ENCODE assay signal across 1 mouse cellular context in genomic region chr10:50592355-50593293, GRCm38 (mm10).
TF ChIP-seq lines count a peak whose summit lies in the region.

Gene Ascc3, plus strand, starts transcription at chr10:50592669.

TF ChIP-seq in CH12.LX, 34 proteins besides CTCF, POLR2A, EP300 and RAD21 (continued from another document):
- TF ChIP-seq USF1 (IDR thresholded peaks at IDR 0.05; ENCODE audit: low read depth, low read length) (no peak), ZNF384 (IDR thresholded peaks at IDR 0.05; ENCODE audit: low read depth, low read length) (peak; percentile 32; the same call in 1 of the 2 replicates), CHD2 (IDR thresholded peaks at IDR 0.05; ENCODE audit: low read length) (0 out of 2 replicates have a peak, but pooled peaks have one; percentile 55), TCF12 (IDR thresholded peaks at IDR 0.05; ENCODE audit: low read depth, low read length) (peak; percentile 82), SMC3 (IDR thresholded peaks at IDR 0.05; ENCODE audit: low read depth, low read length) (no peak), HCFC1 (IDR thresholded peaks at IDR 0.05; ENCODE audit: low read depth, low read length) (peak; percentile 69), ZC3H11A (IDR thresholded peaks at IDR 0.05; ENCODE audit: low read depth, low read length) (no peak), ZKSCAN1 (IDR thresholded peaks at IDR 0.05; ENCODE audit: borderline replicate concordance, low read depth, low read length) (no peak), MAX (IDR thresholded peaks at IDR 0.05; ENCODE audit: low read length) (peak; percentile 81), USF2 (conservative IDR thresholded peaks at IDR 0.05; ENCODE audit: low read depth, low read length) (no peak), GABPA (IDR thresholded peaks at IDR 0.05; ENCODE audit: insufficient replicate concordance, low read depth, low read length) (no peak), BHLHE40 (IDR thresholded peaks at IDR 0.05; ENCODE audit: low read depth, low read length) (peak; percentile 50), SIN3A (IDR thresholded peaks at IDR 0.05; ENCODE audit: low read length) (peak; percentile 96), CHD1 (IDR thresholded peaks at IDR 0.05; ENCODE audit: low read depth, low read length) (0 out of 2 replicates have a peak, but pooled peaks have one; percentile 50), TBP (conservative IDR thresholded peaks at IDR 0.05; ENCODE audit: low read depth, low read length) (peak; percentile 77), ELF1 (IDR thresholded peaks at IDR 0.05; ENCODE audit: low read depth, low read length) (peak; percentile 83), MEF2A (IDR thresholded peaks at IDR 0.05; ENCODE audit: borderline replicate concordance, low read depth, low read length) (peak; percentile 54; the same call in 1 of the 2 replicates), NELFE (IDR thresholded peaks at IDR 0.05; ENCODE audit: low read depth, low read length) (peak; percentile 86), POLR2AphosphoS2 (IDR thresholded peaks at IDR 0.05; ENCODE audit: low read depth, low read length) (peak; percentile 84), MXI1 (IDR thresholded peaks at IDR 0.05; ENCODE audit: low read depth, low read length) (peak; percentile 94), MAFK (IDR thresholded peaks at IDR 0.05; ENCODE audit: insufficient replicate concordance, low read length) (peak; percentile 31; the same call in 1 of the 2 replicates)
TF ChIP-seq in CH12.LX: peak in this region for 19.
